Mouse (Mus musculus) lung, postnatal 0 days (tissue): ENCODE results near the gene Matn3. TPM values are rescaled to one million over a fixed set of nuclear protein-coding genes. Genes with fewer than 3 reads are reported as not detected.
A peak's percentile ranks its signal among the peaks of the same experiment; 100 is the strongest.

Experiments used
- ATAC-seq: fragments of 200-750 bp; cut with Nextera tagmentation; 2 replicates; pipeline ENCODE4 v1.8.0; 2017; ENCODE audit warnings: moderate library complexity
- DNase-seq: peaks from one replicate; pipeline ENCODE4 v3.0.0-alpha.2; 2016; ENCODE audit warnings: low spot score
- H3K27ac ChIP-seq: fragments of 300-500 bp; sonication (generic); 2 replicates; pipeline ENCODE4 v1.5.1; 2014; ENCODE audit warnings: antibody characterized with exemption, mild to moderate bottlenecking, low read length, mixed read lengths
- H3K27me3 ChIP-seq: fragments of 300-500 bp; sonication (generic); replicated peaks from 2 replicates; pipeline ENCODE4 v1.6.1; 2014; ENCODE audit warnings: low read length, mixed read lengths; ENCODE audit not compliant: insufficient read depth
- H3K36me3 ChIP-seq: fragments of 300-500 bp; sonication (generic); 2 replicates; pipeline ENCODE4 v1.6.1; 2014; ENCODE audit warnings: low read length, mixed read lengths; ENCODE audit not compliant: insufficient read depth
- H3K4me1 ChIP-seq: fragments of 300-500 bp; sonication (generic); 2 replicates; pipeline ENCODE4 v1.6.1; 2014; ENCODE audit warnings: antibody characterized with exemption, low read depth, low read length, mixed read lengths; ENCODE audit not compliant: insufficient read depth
- H3K4me2 ChIP-seq: fragments of 300-500 bp; sonication (generic); replicated peaks from 2 replicates; pipeline ENCODE4 v1.6.1; 2014; ENCODE audit warnings: low read depth, mild to moderate bottlenecking, low read length, moderate library complexity, mixed read lengths
- H3K4me3 ChIP-seq: fragments of 300-500 bp; sonication (generic); 2 replicates; pipeline ENCODE4 v1.5.1; 2014; ENCODE audit warnings: low read depth, low read length
- H3K9ac ChIP-seq: fragments of 300-500 bp; sonication (generic); replicated peaks from 2 replicates; pipeline ENCODE4 v1.6.1; 2014; ENCODE audit warnings: low read depth, mild to moderate bottlenecking
- H3K9me3 ChIP-seq: fragments of 300-500 bp; sonication (generic); 2 replicates; pipeline ENCODE4 v1.6.1; 2016; ENCODE audit warnings: low read length, mixed read lengths
- CTCF ChIP-seq: IDR thresholded peaks from 2 replicates; pipeline ENCODE4 v1.5.1; 2016; ENCODE audit warnings: antibody characterized with exemption, mild to moderate bottlenecking
- EP300 ChIP-seq: IDR thresholded peaks from 2 replicates; pipeline ENCODE4 v1.6.1; 2016; ENCODE audit warnings: antibody characterized with exemption, mild to moderate bottlenecking, control low read depth
- WGBS: fragments of 180-500 bp; shearing (Covaris S2); extraction: QIAGEN DNeasy Blood & Tissue Kit; methylation state at CpG from one replicate; pipeline ENCODE4 v1.1.7; 2014; 5-methylcytosine and 5-hydroxymethylcytosine counted together
- polyA plus RNA-seq: library from polyadenylated mRNA; unstranded; fragments of >200 nt; fragmentation: Nextera tagmentation; extraction: Ambion mirVana; gene quantifications from 2 replicates; pipeline ENCODE4 v1.2.1, GENCODE M21; 2015

The Matn3 gene
- 0.33 and 0.52 TPM in 2 replicates for polyA plus RNA-seq

GRCm38 (mm10) chr12:8947714-8948464 is at the start of gene Matn3:
TSS of gene Matn3 (plus strand) at chr12:8947929.
- DNase-seq (peak; percentile 84), ATAC-seq (peak; percentile 93)
- Histone ChIP-seq H3K4me2 (peak within 1 kb of the TSS; percentile 65), H3K9me3 (no peaks in the 10 kb centered on the region), H3K4me3 (peak within 1 kb of the TSS; percentile 30), H3K27ac (no peak within 1 kb of the TSS), H3K4me1 (peaks cover 11% of the 10 kb centered on the region; the same call in 1 of the 2 replicates), H3K9ac (peak within 1 kb of the TSS; percentile 37; the same call in 1 of the 2 replicates), H3K27me3 (no peaks in the 10 kb centered on the region), H3K36me3 (no peaks in the 10 kb centered on the region)
- TF ChIP-seq CTCF (peak; percentile 21; the same call in 1 of the 2 replicates), EP300 (no peak)
- 3% methylated on average over 42 of the region's 42 CpGs for WGBS

- Histone ChIP-seq H3K27ac (no peak overlapping the region), H3K4me3 (no peak overlapping the region), H3K4me2 (no peak overlapping the region), H3K9me3 (no peaks in the 10 kb centered on the region), H3K27me3 (no peaks in the 10 kb centered on the region), H3K4me1 (peaks cover 12% of the 10 kb centered on the region; the same call in 1 of the 2 replicates), H3K9ac (no peak overlapping the region), H3K36me3 (no peaks in the 10 kb centered on the region)
- TF ChIP-seq CTCF = no peak
- no peak for TF ChIP-seq EP300
- WGBS = 60% methylated on average over 19 of the region's 19 CpGs
- DNase-seq (no peak), ATAC-seq (no peak)
Measured at GRCm38 (mm10) chr12:8898879-8899785, 48.6 kb upstream of the Matn3 start.

DNA sequence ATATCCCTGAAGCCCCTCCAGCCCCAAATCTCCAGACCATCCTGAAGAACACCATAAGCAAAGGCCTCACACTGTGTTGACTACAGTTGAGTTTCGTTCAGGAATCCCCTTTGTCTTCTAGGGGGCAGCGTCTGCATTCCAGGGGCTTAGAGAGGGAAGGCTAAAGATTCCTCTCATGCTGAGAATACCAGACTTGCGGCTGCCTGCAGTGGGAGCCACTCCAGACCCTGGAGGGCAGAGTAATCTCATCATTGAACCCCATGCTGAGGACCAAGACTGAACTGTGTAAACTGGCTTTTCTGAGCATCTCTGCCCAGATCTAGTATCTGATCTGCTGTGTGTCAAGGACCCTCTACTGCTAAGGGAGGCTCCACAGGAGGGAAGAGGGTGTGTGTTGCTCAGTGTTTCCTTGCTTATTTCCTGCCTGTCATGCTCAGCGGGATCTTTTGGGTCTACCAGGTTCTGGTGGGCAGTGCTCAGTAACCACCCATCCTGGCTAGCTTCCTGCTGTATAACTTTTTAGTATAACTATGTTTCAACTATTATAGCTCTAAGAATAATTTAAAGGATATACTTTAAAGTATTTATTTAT is 47.5 kb upstream of the Matn3 start:
- 24% methylated on average over 4 of the region's 4 CpGs for WGBS
- Histone ChIP-seq H3K4me1 (peaks cover 12% of the 10 kb centered on the region; the same call in 1 of the 2 replicates), H3K27me3 (no peaks in the 10 kb centered on the region), H3K9ac (no peak overlapping the region), H3K4me3 (no peak overlapping the region), H3K27ac (peak overlapping the region; percentile 32; the same call in 1 of the 2 replicates), H3K4me2 (no peak overlapping the region), H3K9me3 (no peaks in the 10 kb centered on the region), H3K36me3 (no peaks in the 10 kb centered on the region)
- TF ChIP-seq CTCF (peak; percentile 41), EP300 (peak; percentile 65; the same call in 1 of the 2 replicates)
- peak; percentile 51 for ATAC-seq
- no peak for DNase-seq

DNA sequence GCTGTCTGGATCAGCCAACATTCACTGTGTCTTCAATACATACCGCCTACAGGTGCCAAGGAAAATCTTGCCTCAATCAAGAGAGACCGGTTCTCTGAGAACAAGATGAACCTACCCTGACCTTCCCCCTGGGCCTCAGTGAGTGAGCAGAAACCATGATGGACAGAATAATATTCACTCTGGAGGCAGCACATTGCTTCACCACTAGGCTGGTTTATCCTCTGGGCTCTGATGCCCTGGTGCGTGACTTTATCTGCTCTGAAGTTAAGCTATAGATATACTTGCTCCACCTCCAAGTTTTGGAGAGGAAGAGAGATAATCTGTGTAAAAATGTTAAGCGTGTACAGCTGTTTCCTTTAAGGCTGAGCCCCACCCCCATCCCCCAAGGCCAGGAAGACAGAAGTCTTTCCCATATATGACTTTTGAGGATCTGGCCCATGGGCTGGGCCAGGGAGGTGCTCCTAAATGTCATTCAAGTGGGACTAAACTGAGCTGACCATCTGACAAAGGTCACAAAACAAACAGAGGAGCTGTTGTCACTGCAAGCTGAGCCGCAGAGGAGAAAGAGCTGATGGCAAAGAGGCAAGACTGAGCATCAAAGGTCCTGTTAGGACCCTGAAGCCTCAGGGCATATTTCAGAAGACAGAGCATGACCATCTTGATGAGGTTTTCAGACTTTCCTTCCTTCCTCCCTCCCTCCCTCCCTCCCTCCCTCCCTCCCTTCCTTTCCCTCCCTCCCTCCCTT is 46.6 kb upstream of the Matn3 start:
- peak; percentile 25 for TF ChIP-seq CTCF
- no peak for TF ChIP-seq EP300
- DNase-seq = peak; percentile 53
- Histone ChIP-seq H3K27ac (peak overlapping the region; percentile 43; the same call in 1 of the 2 replicates), H3K9ac (no peak overlapping the region), H3K9me3 (no peaks in the 10 kb centered on the region), H3K4me2 (no peak overlapping the region), H3K4me1 (peaks cover 12% of the 10 kb centered on the region; the same call in 1 of the 2 replicates), H3K4me3 (no peak overlapping the region), H3K27me3 (no peaks in the 10 kb centered on the region), H3K36me3 (no peaks in the 10 kb centered on the region)
- 22% methylated on average over 5 of the region's 5 CpGs for WGBS
- peak; percentile 77 for ATAC-seq

GRCm38 (mm10) chr12:8901934-8902333 is 45.8 kb upstream of the Matn3 start:
- Histone ChIP-seq H3K9me3 (no peaks in the 10 kb centered on the region), H3K4me3 (no peak overlapping the region), H3K4me1 (peaks cover 12% of the 10 kb centered on the region; the same call in 1 of the 2 replicates), H3K4me2 (no peak overlapping the region), H3K27ac (no peak overlapping the region), H3K9ac (no peak overlapping the region), H3K36me3 (no peaks in the 10 kb centered on the region), H3K27me3 (no peaks in the 10 kb centered on the region)
- no peak for ATAC-seq
- no peak for TF ChIP-seq CTCF
- no peak for TF ChIP-seq EP300
- 37% methylated on average over 2 of the region's 2 CpGs for WGBS
- DNase-seq = no peak
